Comparison of ENCODE assay signal across 8 mouse cellular contexts in genomic region chr1:77824716-77825387, GRCm38 (mm10).
DNase-seq lines count a peak whose midpoint lies in the region; ATAC-seq lines count a peak whose summit lies in the region.
"Had no signal": no experiment of that assay in that cellular context is flagged by ENCODE, and none has a peak within 500 bp of the region (broad histone marks: within the 10 kb centered on the region; RNA-seq: fewer than 3 reads in every experiment).

No protein-coding gene starts in this region.

- no peak for ATAC-seq in hindbrain, embryonic 16.5 days
- ATAC-seq in midbrain, embryonic 15.5 days (replicated peaks) = peak; percentile 24; the same call in 1 of the 2 replicates

- peaks cover 10% of the 10 kb centered on the region for H3K4me1 ChIP-seq in hindbrain, embryonic 16.5 days (ENCODE audit: control insufficient read depth, insufficient read depth, low read depth, low read length)
- peaks cover 14% of the 10 kb centered on the region for H3K4me1 ChIP-seq in midbrain, embryonic 15.5 days

- no peaks in the 10 kb centered on the region for H3K9me3 ChIP-seq in hindbrain, embryonic 16.5 days (ENCODE audit: control insufficient read depth, low read length)
- H3K9me3 ChIP-seq in midbrain, embryonic 15.5 days = no peaks in the 10 kb centered on the region

- peak overlapping the region; percentile 32; the same call in 1 of the 2 replicates for H3K27ac ChIP-seq in hindbrain, embryonic 16.5 days (ENCODE audit: low read depth, low read length)
- peak overlapping the region; percentile 66 for H3K27ac ChIP-seq in midbrain, embryonic 15.5 days
- H3K27ac ChIP-seq: macrophage had no signal

- DNase-seq in right cerebral cortex, adult 18-20 months = peak; percentile 55
- DNase-seq in right cerebral cortex, postnatal 14 days = no peak
- no peak for DNase-seq in heart, adult 8-10 months (ENCODE audit: low spot score)
- DNase-seq in urinary bladder, adult 2 months (ENCODE audit: low spot score) = no peak
- DNase-seq in urinary bladder, postnatal 10 days (ENCODE audit: low spot score) = no peak

- 42% methylated on average over 5 of the region's 5 CpGs for WGBS in hindbrain, embryonic 16.5 days
- WGBS in midbrain, embryonic 15.5 days = 45% methylated on average over 5 of the region's 5 CpGs

- H3K27me3 ChIP-seq in hindbrain, embryonic 16.5 days (replicated peaks; ENCODE audit: control insufficient read depth, insufficient read depth, low read length) = no peaks in the 10 kb centered on the region
- H3K27me3 ChIP-seq in midbrain, embryonic 15.5 days (replicated peaks) = no peaks in the 10 kb centered on the region

- no peaks in the 10 kb centered on the region for H3K36me3 ChIP-seq in hindbrain, embryonic 16.5 days (ENCODE audit: control insufficient read depth, insufficient read depth, low read length)
- H3K36me3 ChIP-seq in midbrain, embryonic 15.5 days (replicated peaks) = no peaks in the 10 kb centered on the region

- H3K4me2 ChIP-seq in hindbrain, embryonic 16.5 days (ENCODE audit: low read length) = peak overlapping the region; percentile 16; the same call in 1 of the 2 replicates
- peak overlapping the region; percentile 20; the same call in 1 of the 2 replicates for H3K4me2 ChIP-seq in midbrain, embryonic 15.5 days

- no peak overlapping the region for H3K4me3 ChIP-seq in hindbrain, embryonic 16.5 days (ENCODE audit: low read length)
- H3K4me3 ChIP-seq in midbrain, embryonic 15.5 days = no peak overlapping the region

- H3K9ac ChIP-seq in hindbrain, embryonic 16.5 days (ENCODE audit: low read depth, low read length) = no peak overlapping the region
- no peak overlapping the region for H3K9ac ChIP-seq in midbrain, embryonic 15.5 days
